Mouse (Mus musculus): ENCODE results near the gene Podnl1. TPM values are rescaled to one million over a fixed set of nuclear protein-coding genes. Genes with fewer than 3 reads are reported as not detected.
A peak's percentile ranks its signal among the peaks of the same experiment; 100 is the strongest.

Gene Podnl1
- polyA plus RNA-seq, 1 experiment from 2014 or later: 0.20 TPM

DNA sequence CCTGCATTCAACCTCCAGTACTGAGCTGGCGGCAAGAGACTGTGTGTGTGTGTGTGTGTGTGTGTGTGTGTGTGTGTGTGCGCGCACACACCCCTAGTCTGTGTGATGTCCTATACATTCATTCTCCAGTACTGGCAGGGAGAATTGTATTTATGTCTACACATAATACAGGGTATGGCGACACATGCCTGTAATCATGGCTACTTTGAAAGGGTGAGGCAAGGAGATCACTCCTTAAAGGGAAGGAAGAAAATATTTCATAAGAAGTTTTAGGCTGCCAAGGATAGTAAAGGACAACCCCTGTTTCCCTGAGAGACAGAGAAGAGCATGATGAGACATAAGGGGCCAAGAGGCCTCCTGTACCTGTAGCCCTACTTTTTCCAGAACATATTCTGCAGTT, 31.8 kb downstream of the Podnl1 start:
- peaks cover 9% of the 10 kb centered on the region; the same call in 1 of the 2 replicates for H3K36me3 ChIP-seq (ENCODE audit: control insufficient read depth, insufficient read depth, low read length)
- ATAC-seq (ENCODE audit: insufficient number of reproducible peaks, insufficient read depth, low FRiP score, low read depth): no peak
- H3K27ac ChIP-seq (ENCODE audit: low read length): no peak overlapping the region
- H3K27me3 ChIP-seq (ENCODE audit: control insufficient read depth, insufficient read depth, low read length): no peaks in the 10 kb centered on the region
- no peak overlapping the region for H3K9ac ChIP-seq (replicated peaks; ENCODE audit: low read depth, low read length)
- WGBS: 92% methylated on average over 4 of the region's 4 CpGs
- no peaks in the 10 kb centered on the region for H3K9me3 ChIP-seq (ENCODE audit: control insufficient read depth, low read depth, low read length)
- no peak overlapping the region for H3K4me2 ChIP-seq (replicated peaks; ENCODE audit: low read depth, low read length)
- H3K4me3 ChIP-seq (ENCODE audit: low read depth, low read length): no peak overlapping the region
- no peaks in the 10 kb centered on the region for H3K4me1 ChIP-seq (ENCODE audit: control insufficient read depth, insufficient read depth, low read length)

DNA sequence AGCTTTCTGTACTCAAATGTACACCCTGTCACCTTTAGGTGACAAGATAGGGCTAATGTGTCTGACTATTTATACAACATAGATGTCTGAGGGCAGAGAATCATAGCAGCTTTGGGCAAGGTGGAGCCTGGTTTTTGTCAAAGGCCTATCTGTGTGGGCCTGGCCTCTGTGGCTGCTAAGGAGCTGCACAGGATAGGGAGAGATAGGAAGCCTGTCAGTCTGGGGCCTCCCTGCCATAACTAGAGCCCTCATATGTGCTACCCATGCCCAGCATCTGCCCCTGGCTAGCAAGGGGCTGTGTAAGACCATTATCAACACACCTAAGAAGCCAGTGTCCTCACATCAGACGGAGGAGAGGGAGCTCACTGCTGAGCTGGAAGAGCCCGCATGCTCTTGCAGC, 41.9 kb downstream of the Podnl1 start:
- Histone ChIP-seq H3K4me1 (ENCODE audit: control insufficient read depth, insufficient read depth, low read length) (no peaks in the 10 kb centered on the region), H3K27ac (ENCODE audit: low read length) (no peak overlapping the region), H3K9ac (replicated peaks; ENCODE audit: low read depth, low read length) (no peak overlapping the region), H3K4me2 (replicated peaks; ENCODE audit: low read depth, low read length) (no peak overlapping the region), H3K9me3 (ENCODE audit: control insufficient read depth, low read depth, low read length) (no peaks in the 10 kb centered on the region), H3K36me3 (ENCODE audit: control insufficient read depth, insufficient read depth, low read length) (peaks cover 13% of the 10 kb centered on the region), H3K27me3 (ENCODE audit: control insufficient read depth, insufficient read depth, low read length) (no peaks in the 10 kb centered on the region), H3K4me3 (ENCODE audit: low read depth, low read length) (no peak overlapping the region)
- WGBS: 82% methylated on average over 2 of the region's 2 CpGs
- ATAC-seq (ENCODE audit: insufficient number of reproducible peaks, insufficient read depth, low FRiP score, low read depth): no peak

DNA sequence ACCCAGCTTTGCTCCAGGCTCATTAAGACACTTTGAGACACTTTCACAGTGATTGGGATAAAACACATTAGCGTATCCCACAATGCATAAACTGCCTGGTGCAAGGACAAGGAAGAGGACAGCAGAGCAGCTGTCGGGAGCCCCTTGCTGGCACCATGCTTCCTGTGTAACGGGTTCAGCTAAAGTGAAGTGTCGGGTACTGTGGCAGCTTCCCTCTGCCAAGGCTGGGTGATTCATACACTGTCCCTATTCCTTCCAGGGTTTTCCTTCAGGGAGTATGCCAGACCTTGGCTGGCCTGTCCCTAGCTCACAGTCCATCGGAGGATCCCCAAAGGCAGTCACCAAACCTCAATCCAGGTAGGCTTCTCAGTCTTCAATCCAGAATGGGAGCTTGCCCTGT, 44.3 kb downstream of the Podnl1 start:
- H3K9me3 ChIP-seq (ENCODE audit: control insufficient read depth, low read depth, low read length): no peaks in the 10 kb centered on the region
- no peak overlapping the region for H3K4me2 ChIP-seq (replicated peaks; ENCODE audit: low read depth, low read length)
- no peak overlapping the region for H3K4me3 ChIP-seq (ENCODE audit: low read depth, low read length)
- H3K36me3 ChIP-seq (ENCODE audit: control insufficient read depth, insufficient read depth, low read length): peaks cover 26% of the 10 kb centered on the region
- H3K27ac ChIP-seq (ENCODE audit: low read length): no peak overlapping the region
- no peak for ATAC-seq (ENCODE audit: insufficient number of reproducible peaks, insufficient read depth, low FRiP score, low read depth)
- WGBS: 92% methylated on average over 5 of the region's 5 CpGs
- H3K4me1 ChIP-seq (ENCODE audit: control insufficient read depth, insufficient read depth, low read length): no peaks in the 10 kb centered on the region
- no peaks in the 10 kb centered on the region for H3K27me3 ChIP-seq (ENCODE audit: control insufficient read depth, insufficient read depth, low read length)
- H3K9ac ChIP-seq (replicated peaks; ENCODE audit: low read depth, low read length): no peak overlapping the region

DNA sequence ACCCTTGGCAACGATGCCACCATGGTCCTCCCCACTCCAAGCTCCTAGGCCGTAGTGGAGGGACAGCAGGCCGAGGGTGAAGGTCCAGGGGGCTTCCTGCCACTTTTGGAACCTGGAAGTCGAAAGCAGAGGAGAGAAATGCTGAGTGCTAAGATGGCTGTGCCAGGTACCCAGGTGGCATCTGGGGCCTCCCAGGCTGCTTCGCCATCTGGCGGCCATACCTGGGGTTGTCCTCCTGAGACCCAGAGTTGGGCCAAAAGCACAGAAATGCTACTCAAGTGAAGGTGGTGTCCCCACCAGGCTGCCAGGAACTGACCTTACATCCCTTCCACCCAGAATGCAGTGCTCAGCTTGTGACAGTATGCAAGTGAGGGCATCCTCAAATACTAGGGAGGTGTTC, 48.1 kb downstream of the Podnl1 start:
- no peak overlapping the region for H3K27ac ChIP-seq (ENCODE audit: low read length)
- no peak for ATAC-seq (ENCODE audit: insufficient number of reproducible peaks, insufficient read depth, low FRiP score, low read depth)
- no peaks in the 10 kb centered on the region for H3K27me3 ChIP-seq (ENCODE audit: control insufficient read depth, insufficient read depth, low read length)
- 84% methylated on average over 6 of the region's 6 CpGs for WGBS
- H3K4me3 ChIP-seq (ENCODE audit: low read depth, low read length): no peak overlapping the region
- 0 out of 2 replicates have a peak, but pooled peaks cover 5% of the 10 kb centered on the region for H3K4me1 ChIP-seq (ENCODE audit: control insufficient read depth, insufficient read depth, low read length)
- H3K9me3 ChIP-seq (ENCODE audit: control insufficient read depth, low read depth, low read length): no peaks in the 10 kb centered on the region
- no peak overlapping the region for H3K4me2 ChIP-seq (replicated peaks; ENCODE audit: low read depth, low read length)
- H3K36me3 ChIP-seq (ENCODE audit: control insufficient read depth, insufficient read depth, low read length): peaks cover 33% of the 10 kb centered on the region
- no peak overlapping the region for H3K9ac ChIP-seq (replicated peaks; ENCODE audit: low read depth, low read length)

DNA sequence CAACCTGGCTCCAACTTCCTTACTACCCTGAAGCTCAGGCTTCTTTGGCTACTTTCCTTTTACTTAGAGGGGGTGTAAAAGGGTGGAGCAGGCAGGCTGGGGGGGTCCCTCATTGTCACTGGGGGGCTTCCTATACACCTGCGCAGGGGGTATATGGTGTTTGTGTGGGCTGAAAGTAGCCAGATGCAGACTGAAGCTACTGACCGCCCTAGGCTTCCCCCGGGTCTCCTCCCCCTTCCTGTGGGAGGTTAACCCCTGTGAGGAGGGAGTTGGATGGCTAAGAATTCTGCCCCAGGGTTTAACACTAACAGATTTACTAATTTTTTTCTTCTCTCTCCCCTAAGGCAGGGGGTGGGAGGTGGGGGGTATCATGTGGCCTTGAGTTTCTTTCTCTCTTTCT, 50.8 kb downstream of the Podnl1 start:
- Histone ChIP-seq H3K4me3 (ENCODE audit: low read depth, low read length) (no peak overlapping the region), H3K4me2 (replicated peaks; ENCODE audit: low read depth, low read length) (no peak overlapping the region), H3K4me1 (ENCODE audit: control insufficient read depth, insufficient read depth, low read length) (peaks cover 27% of the 10 kb centered on the region), H3K27me3 (ENCODE audit: control insufficient read depth, insufficient read depth, low read length) (no peaks in the 10 kb centered on the region), H3K36me3 (ENCODE audit: control insufficient read depth, insufficient read depth, low read length) (peaks cover 31% of the 10 kb centered on the region), H3K27ac (ENCODE audit: low read length) (no peak overlapping the region), H3K9ac (replicated peaks; ENCODE audit: low read depth, low read length) (no peak overlapping the region), H3K9me3 (ENCODE audit: control insufficient read depth, low read depth, low read length) (no peaks in the 10 kb centered on the region)
- ATAC-seq (ENCODE audit: insufficient number of reproducible peaks, insufficient read depth, low FRiP score, low read depth): no peak
- WGBS: 18% methylated on average over 3 of the region's 3 CpGs

DNA sequence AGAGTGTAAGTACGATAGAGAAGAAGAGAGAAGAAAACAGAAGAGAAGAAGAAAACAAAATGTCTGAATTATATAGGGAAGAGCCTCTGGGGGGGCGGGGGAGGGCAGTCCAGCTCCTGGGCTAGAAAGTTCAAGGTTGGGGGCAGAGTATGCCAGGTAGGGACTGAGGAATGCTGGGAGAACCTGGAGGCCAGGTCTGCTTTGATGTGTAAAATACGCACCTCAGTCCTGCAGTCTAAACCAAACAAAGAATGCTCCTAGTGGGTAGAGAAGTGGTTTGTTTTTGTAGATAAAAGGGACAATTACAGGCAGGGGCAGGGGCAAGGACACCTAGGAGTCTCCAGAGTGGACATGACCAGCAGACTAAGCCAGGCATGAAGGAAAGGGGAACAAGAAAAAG, 51.6 kb downstream of the Podnl1 start:
- WGBS: 81% methylated on average over 3 of the region's 3 CpGs
- peaks cover 32% of the 10 kb centered on the region for H3K4me1 ChIP-seq (ENCODE audit: control insufficient read depth, insufficient read depth, low read length)
- H3K9ac ChIP-seq (replicated peaks; ENCODE audit: low read depth, low read length): no peak overlapping the region
- no peaks in the 10 kb centered on the region for H3K9me3 ChIP-seq (ENCODE audit: control insufficient read depth, low read depth, low read length)
- no peak overlapping the region for H3K27ac ChIP-seq (ENCODE audit: low read length)
- no peak for ATAC-seq (ENCODE audit: insufficient number of reproducible peaks, insufficient read depth, low FRiP score, low read depth)
- H3K36me3 ChIP-seq (ENCODE audit: control insufficient read depth, insufficient read depth, low read length): peaks cover 23% of the 10 kb centered on the region
- no peaks in the 10 kb centered on the region for H3K27me3 ChIP-seq (ENCODE audit: control insufficient read depth, insufficient read depth, low read length)
- H3K4me3 ChIP-seq (ENCODE audit: low read depth, low read length): no peak overlapping the region
- no peak overlapping the region for H3K4me2 ChIP-seq (replicated peaks; ENCODE audit: low read depth, low read length)

DNA sequence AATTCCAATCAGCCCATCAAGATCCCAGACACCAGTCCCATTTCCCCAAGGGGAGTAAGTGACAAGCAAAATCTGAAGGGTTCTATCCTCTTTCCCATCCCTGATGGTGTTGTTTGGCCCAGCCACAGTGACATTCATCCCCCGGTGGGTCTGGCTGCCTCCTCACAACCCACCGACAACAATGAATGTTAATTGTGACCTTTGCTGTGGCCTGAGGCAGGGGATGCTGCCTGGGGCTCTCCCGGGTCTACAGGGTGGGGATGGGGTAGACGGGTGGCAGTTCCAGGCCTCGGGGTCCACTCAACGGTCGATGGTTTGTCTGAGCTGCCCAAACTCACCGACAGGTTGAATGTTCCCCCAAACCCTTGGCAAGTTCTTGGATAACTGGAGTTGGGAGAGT, 52.8 kb downstream of the Podnl1 start:
- Histone ChIP-seq H3K4me2 (replicated peaks; ENCODE audit: low read depth, low read length) (no peak overlapping the region), H3K27me3 (ENCODE audit: control insufficient read depth, insufficient read depth, low read length) (no peaks in the 10 kb centered on the region), H3K27ac (ENCODE audit: low read length) (no peak overlapping the region), H3K36me3 (ENCODE audit: control insufficient read depth, insufficient read depth, low read length) (peaks cover 11% of the 10 kb centered on the region), H3K9me3 (ENCODE audit: control insufficient read depth, low read depth, low read length) (no peaks in the 10 kb centered on the region), H3K4me3 (ENCODE audit: low read depth, low read length) (no peak overlapping the region), H3K4me1 (ENCODE audit: control insufficient read depth, insufficient read depth, low read length) (peaks cover 38% of the 10 kb centered on the region), H3K9ac (replicated peaks; ENCODE audit: low read depth, low read length) (no peak overlapping the region)
- WGBS: 83% methylated on average over 8 of the region's 8 CpGs
- ATAC-seq (ENCODE audit: insufficient number of reproducible peaks, insufficient read depth, low FRiP score, low read depth): no peak

DNA sequence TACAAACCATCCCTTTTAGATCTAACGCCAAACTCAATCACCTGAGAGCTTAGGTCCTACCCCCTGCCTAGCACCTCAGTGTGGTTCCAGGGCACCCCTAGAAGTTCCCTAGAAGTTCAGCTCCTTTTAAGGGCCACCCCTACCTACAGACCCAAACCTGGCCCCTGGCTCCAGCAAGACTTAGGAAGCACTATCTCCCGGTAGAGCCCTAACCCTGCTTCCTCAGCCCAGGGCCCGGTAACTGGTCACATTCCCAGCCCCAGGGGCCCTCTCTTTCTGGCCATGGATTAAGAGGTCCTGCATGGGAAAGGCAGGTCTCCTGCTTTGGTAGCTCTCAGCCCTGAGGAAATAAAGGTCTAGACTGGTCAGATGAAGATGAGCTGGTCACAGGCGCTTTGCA, 54.2 kb downstream of the Podnl1 start:
- Histone ChIP-seq H3K9me3 (ENCODE audit: control insufficient read depth, low read depth, low read length) (no peaks in the 10 kb centered on the region), H3K27me3 (ENCODE audit: control insufficient read depth, insufficient read depth, low read length) (no peaks in the 10 kb centered on the region), H3K4me2 (replicated peaks; ENCODE audit: low read depth, low read length) (peak overlapping the region; percentile 40), H3K4me3 (ENCODE audit: low read depth, low read length) (peak overlapping the region; percentile 3; the same call in 1 of the 2 replicates), H3K27ac (ENCODE audit: low read length) (0 out of 2 replicates have a peak overlapping the region, but pooled peaks have one; percentile 52), H3K9ac (replicated peaks; ENCODE audit: low read depth, low read length) (no peak overlapping the region; the same call in 1 of the 2 replicates), H3K36me3 (ENCODE audit: control insufficient read depth, insufficient read depth, low read length) (peaks cover 6% of the 10 kb centered on the region), H3K4me1 (ENCODE audit: control insufficient read depth, insufficient read depth, low read length) (peaks cover 47% of the 10 kb centered on the region)
- no peak for ATAC-seq (ENCODE audit: insufficient number of reproducible peaks, insufficient read depth, low FRiP score, low read depth)
- WGBS: 11% methylated on average over 4 of the region's 4 CpGs

DNA sequence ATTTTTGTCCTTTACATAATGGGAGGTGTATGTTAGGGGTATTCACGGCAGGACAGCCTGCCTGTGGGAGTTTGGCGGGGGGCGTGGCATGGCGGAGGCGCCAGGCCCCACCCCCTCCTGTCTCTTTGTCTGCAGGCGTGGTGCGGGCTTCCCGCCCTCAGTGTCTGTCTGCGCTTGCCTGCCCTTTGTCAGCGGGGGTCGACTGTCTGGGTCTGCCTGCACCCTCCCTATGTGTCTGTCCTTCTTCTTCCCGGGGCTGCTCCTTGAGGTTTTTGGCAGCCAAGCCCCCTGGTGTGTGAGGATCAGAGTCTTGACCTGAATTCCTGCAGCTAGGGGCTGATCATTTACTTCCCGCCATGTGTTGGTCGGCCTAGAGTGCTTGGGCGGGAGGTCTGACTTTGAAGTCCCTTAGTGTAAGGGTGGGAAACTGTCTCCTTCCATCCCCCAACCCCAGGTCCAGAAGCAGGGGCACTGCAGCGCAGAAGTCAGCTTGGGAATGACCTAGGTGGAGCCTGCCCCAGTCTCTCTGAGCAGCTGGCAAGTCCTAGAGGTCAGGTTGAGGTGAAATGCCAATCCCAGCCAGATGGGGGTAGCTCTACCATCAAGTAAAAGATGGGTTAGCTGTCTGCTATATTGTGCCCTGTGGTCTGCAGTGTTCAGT, 54.9 kb downstream of the Podnl1 start:
- Histone ChIP-seq H3K9ac (replicated peaks; ENCODE audit: low read depth, low read length) (no peak overlapping the region; the same call in 1 of the 2 replicates), H3K4me3 (ENCODE audit: low read depth, low read length) (peak overlapping the region; percentile 3; the same call in 1 of the 2 replicates)

More for the DNA sequence above, 54.9 kb downstream of the Podnl1 start:
- Histone ChIP-seq H3K4me1 (ENCODE audit: control insufficient read depth, insufficient read depth, low read length) (peaks cover 47% of the 10 kb centered on the region), H3K27ac (ENCODE audit: low read length) (peak overlapping the region; percentile 11; the same call in 1 of the 2 replicates), H3K4me2 (replicated peaks; ENCODE audit: low read depth, low read length) (peak overlapping the region; percentile 40), H3K36me3 (ENCODE audit: control insufficient read depth, insufficient read depth, low read length) (peaks cover 6% of the 10 kb centered on the region), H3K9me3 (ENCODE audit: control insufficient read depth, low read depth, low read length) (no peaks in the 10 kb centered on the region), H3K27me3 (ENCODE audit: control insufficient read depth, insufficient read depth, low read length) (no peaks in the 10 kb centered on the region)
- peak; percentile 80 for ATAC-seq (ENCODE audit: insufficient number of reproducible peaks, insufficient read depth, low FRiP score, low read depth)
- WGBS: 2% methylated on average over 16 of the region's 16 CpGs

Measured in stomach, embryonic 14.5 days (tissue).